Mouse (Mus musculus) kidney, postnatal 25 days (tissue): ENCODE data around the gene Usp44.
"Not testable (repeated sequence)": the region's sequence is repeated elsewhere in the genome, so short reads cannot be mapped to it uniquely, and the experiment has no call there.

ENCODE experiments used
- DNase-seq, 2 experiments: peaks; one replicate each; pipeline ENCODE4 v3.0.0; 2021; ENCODE audit warnings: mixed read lengths in 2 of 2

Gene Usp44

DNA sequence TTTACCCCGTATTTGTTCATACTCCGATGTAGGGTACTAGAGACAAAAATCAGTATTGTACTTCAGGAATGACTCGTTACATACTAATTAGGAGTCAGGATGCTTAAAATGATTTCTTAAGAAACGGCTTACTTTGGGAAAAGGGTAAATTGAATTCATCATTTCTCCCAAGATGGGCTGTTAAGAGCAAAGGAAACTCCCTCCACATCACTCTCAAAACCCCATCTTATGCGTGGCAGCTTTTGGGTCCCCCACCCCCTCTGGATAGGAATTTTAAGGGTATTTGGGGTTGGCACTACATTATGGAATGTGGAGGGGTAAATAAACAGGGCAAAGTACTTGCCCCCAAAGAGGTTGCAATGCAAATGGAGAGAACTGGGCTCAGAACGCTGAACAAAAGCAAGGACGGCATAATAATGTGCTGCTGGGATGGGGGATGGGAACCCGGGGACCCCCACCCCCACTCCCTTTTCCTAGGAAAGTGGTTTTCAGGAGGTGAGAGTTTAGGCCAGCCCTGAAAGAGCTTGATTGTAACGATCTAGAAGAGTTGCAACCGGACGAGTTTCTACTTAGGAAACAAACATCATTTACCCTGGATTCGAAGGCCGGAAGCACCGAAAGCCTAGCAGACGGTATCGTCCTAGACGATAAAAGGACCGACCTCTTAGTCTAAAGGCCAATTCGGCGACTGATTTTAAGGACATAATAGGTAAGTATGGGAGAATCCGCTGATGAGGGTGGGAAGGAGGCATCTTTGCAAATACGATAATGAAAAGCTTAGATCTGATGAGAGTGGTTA, at the start of gene Usp44:
Gene Usp44, plus strand, starts transcription at position 625 of the 799 bp plus-strand sequence.
- no peak for DNase-seq

DNA sequence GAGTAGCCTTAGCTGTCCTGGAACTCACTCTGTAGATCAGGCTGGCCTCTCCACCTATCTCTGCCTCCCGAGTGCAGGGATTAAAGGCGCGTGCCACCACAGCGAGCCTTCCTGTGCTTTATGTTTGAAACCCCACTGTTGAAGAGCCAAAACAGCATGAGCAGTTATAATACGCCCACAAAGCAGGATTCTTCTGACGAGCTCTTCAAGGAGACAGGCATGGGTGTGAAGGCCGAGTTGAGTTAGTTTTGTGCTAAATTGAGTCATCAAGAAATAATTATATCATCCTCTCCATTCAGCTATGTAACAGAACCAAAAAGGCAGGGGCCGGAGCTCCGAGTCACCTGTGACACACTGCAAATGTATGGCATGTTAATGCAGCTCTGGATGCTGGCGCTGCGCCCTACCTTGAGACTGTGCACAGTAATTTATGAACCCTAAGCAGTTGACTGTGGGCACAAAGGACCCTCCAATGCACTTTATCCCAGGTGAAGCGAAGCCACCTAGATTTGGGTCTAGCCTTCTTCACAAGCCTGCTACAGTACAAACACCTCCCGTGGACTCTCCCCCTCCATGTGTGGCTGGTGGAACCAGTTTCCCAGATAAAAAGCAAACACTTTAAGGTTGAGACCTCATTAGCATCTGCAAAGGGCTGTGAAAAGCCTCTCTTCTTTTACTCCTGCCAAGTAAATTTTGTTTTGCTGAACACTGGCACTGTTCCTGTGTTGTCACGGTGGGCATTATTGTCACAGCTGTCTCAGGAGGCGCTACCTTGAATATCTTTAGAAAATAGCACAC, 47.9 kb upstream of the Usp44 start:
- DNase-seq = no peak

DNA sequence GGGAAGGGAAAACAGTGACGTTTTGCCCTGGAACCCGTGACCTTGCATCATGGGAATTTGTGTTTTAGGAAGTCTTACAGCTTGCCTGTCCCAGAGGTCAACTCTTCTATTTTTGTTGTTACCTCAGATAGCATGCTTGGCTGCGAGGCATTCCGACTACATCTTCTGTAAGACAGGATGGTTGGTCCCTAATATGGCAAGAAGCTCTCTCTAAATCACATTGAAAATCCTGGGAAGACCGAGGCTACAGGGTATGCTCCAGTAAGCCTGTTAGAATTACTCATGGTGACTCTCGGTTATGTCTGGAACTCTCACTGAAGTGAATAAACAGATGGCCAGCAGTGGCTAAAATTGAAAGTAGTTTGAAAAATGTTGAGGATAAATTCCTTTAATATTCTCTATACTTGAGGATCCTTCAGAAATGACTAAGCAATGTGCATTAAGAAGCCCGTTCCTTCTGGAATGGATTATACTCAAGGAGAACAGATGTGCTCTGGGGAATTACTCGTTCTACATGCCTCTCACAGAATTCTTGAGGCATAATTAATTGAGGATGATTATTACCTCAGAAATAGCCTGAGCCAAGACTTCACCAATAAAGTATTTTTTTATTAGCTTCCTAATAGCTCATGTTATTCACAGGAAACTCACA, 31.5 kb upstream of the Usp44 start:
- no peak for DNase-seq

DNA sequence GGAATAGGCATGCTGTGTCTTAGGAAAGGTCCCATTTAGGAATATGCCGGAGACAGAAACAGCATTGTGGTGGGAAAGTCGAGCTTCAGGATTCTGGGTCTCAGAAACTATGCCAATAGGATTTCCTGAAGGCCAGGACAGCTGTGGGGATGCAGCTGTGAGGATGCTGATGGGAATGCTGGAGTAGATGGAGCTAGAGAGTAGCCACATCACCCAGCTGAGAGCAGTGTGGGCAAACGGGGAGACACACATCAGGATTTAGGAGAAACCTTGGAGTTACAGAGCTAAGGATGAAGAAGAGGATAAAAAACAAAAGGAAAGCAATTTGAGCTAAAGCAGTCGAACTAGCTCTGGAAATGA, 31.0 kb upstream of the Usp44 start:
- DNase-seq = no peak

DNA sequence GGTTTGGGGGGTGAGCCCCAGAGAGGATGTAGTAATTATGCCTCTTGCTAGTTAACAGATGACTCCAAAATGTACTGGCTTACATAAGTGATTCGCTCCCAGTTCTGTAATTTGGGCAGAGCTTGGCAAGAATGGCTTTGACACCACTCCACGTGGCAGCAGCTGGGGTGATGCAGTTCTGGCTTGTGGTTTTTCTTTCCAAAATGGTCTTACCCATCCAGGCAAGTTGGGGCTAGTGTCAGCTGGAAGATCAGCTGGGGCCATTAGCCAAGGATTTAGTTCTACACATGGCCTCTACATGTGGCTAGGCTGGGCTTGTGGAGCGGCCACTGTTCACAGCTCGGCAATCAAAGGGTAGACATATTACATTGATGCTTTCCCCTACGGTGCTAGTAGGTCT, 30.5 kb upstream of the Usp44 start:
- DNase-seq = no peak

DNA sequence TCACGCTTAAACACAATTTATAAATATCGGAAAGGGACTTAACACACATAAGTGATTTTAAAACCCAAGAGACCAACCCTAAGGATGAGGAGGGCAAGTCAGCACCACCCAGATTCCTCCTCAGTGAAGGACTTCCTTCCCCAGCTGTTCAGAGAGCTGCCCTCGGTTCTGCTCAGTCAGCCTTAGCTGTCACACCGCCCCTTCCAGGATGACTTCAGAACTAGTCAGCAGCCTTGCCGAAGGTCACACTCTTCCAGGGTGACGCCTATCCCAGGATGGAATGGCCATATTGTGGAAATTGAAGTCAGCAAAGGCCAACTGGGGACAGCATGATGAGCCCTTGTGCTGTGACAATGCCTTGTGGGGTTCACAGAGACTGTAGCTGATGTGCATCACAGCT, 28.2 kb upstream of the Usp44 start:
- DNase-seq = no peak

DNA sequence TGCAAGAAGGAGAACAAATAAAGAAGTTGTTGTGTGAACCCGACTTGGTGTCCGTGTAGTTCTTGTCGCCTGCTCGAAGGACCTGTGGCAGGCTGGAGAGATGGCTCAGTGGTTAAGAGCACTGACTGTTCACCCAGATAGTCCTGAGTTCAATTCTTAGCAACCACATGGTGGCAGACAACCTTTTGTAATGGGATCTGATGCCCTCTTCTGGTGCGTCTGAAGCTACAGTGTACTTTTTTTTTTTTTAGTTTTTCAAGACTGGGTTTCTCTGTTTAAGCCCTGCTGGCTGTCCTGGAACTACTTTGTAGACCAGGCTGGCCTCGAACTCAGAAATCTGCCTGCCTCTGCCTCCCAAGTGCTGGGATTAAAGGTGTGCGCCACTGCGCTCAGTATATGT, 21.9 kb upstream of the Usp44 start:
- not testable (repeated sequence) for DNase-seq

DNA sequence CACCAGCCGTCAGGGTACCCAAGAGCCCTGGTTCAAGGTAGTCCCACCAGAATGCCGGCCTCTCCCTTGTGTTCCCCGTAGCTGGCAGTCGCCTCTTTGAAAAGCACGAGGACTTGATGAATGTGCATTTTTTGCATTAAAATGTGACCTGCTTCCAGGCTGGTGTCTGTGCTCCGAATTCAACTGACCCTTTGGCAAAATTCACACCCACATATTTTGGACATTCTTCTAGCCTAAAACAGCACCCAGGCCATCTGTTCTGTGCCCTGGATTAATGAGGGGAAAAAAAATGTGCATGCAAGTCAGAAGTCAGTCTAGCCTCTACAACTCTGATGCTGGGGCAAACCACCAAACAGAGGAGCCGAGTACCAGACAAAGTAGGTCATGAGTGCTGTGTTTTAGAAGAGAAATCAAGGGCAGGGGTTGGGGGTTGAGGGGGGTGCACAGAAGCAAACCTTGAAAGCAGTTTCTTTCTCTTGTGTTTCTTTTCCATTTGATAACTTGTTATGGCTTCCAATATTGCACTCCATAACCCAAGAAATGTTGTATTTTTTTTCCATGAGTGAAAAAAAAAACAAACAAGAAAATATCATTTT, 20.7 kb upstream of the Usp44 start:
- DNase-seq = no peak

DNA sequence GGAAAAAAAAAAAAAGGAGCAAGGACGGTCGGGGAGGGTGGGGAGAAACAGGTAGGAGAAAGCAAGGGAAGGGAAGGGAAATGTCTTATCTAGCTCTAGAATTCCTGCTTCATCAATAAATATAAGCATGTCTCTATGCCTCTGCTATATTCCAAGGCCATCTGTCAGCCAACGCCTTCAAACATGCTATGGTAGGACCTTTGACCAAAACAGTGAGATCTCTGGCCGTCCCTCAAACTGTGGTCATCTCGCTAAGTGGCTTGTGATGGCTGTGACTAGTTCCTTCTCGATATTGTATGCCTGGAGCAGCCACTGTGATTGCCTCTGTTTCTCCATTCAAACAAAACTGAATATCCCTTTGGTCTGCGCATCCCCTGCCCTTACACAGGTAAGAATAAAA, 19.3 kb upstream of the Usp44 start:
- DNase-seq = no peak

DNA sequence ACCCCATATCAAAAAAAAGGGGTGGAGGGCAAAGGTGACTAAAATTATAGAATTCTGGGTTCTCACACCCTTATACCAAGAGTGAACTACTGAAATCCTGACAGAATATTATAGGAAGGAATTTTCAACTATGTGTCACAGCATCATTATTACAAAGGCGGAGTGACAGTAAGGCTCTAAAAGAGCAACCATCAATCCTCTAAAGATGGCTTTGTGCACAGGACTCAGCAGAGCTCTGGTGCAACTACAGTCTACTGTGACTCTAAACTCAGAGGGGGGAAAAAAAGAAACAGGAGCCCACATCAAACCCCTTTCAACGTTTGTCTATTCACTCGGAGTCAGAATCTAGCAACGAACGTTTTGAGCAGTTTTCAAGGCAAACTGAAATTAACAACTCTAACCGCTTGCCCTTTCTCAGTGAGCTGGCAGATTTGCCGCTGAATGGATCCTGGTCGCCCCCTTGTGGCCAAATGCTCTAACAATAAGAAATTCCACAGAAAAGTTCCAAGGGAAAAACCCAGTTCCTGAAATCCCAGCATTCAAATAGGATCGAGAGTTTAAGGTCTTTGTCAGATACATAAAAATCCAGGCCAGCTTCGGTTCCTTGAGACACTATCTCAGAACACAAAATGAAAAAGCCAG, 18.5 kb upstream of the Usp44 start:
- DNase-seq = peak; percentile 62 to 85

DNA sequence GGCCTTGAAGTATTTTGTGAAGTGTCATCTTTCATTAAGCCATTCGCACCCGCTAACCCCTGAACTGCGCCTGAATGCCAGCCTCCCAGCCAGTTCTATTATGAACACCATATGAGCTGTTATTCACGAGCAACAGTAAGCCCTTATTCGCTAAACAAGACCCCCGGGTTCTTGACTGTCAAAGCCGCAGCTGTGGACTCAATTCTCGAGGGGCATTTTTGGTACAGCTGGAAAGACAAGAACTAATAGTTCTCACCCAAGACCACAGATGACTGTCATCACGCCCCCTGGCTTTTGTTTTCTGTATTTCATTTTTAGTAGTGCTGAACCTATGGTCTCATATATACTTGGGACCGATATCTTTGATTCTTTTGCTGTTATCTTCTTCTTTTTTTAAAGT, 17.6 kb upstream of the Usp44 start:
- no peak for DNase-seq

DNA sequence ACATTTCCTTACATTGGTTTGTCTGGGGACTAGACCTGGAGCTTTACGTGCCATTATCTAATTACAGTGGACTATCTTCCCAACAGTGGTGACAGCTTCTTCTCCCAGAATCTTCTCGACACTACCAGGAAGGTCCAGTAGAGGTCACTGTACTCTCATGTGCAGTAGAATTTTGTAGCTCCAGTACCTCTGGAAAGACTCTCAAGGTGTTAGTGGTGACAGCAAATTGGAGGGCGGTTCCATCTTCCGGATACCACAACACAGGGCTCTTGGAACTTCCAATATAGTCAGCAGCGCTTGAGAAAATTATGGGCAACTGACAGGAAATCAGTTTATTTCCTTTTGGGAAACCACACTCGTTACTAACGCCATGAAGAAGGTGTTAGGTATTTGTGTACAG, 12.7 kb upstream of the Usp44 start:
- peak; percentile 46 to 87 for DNase-seq

DNA sequence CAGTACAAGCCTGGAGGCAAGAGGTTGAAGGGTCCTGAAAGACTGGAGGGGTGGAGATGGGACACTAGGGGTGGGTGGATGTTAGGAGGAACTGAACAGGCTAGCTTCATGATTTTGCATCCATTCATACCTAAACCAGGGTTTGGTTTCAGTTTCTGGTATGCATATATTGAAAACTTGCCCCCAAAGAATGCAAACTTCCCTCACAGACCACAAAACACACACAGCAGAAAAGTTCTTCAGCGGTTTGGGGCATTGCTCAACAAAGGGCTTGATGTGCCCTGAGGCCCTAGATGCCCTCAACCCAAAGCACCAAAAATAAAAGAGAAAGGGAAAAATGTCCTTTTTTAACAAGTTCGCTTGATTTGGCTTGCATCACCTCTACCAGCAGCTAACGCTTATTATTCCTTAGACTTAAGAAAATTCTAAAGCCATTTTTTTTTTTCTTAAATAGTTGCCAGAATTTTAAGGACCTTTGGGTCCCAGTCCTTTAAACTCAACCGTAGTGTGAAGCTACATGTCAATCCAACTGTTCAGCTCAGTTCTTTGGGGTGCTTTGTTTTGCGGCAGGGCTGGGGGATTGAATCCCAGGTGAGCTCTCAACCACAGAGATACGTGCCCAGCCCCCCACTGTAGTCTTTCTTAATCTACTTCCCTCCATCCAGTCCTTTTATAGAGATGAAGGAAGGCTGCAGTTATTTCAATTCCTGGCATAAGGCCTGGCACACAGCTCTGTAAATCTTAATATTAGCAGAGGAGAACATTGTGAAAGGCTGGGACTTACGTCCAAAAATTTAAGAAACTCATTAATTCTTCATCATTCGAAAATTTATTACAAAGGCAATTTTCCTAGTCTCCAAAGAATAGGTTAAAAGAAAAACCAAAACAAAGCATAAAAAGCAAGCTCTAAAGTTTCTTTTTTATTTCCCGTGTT, 1.2 kb upstream of the Usp44 start:
- DNase-seq = no peak

DNA sequence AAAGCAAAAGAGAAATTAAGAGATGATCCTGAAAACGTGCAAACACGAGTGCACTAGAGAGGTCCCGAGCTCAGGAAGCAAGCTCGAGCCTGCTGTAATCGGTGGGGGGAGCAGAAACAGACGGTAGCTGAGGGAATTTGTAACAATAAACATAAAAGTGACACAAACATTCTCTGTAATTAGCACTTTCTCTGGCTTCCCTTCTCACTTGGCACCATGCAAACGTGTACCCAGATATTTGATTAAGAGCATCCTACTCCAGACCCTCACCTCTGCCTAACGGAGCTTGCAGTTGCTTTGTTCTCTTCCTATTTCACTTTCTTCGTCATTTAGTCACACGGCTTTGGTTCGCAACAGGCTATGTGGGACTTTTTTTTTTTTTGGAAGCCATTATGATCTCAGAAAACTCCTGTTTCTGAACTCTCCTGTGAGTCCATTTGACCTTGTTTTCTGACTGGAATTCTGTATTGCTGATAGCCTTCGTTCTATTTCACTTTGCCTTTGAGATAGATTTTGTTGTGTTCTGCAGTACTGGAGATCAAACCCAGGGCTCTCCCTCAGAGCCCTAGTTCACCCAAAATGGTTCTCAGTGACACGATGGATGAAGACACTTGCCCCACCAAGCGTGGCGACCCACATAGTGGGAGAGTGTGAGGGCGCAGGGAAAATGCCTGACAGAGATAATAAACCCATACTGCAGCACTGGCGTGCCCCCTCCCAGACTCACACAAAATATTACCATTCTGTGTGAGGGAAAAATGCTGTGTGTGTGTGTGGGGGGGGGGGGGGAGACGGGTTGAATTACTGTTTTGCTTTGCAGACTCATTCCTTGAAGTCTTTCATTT, 597 bp downstream of the Usp44 start:
- DNase-seq = no peak

DNA sequence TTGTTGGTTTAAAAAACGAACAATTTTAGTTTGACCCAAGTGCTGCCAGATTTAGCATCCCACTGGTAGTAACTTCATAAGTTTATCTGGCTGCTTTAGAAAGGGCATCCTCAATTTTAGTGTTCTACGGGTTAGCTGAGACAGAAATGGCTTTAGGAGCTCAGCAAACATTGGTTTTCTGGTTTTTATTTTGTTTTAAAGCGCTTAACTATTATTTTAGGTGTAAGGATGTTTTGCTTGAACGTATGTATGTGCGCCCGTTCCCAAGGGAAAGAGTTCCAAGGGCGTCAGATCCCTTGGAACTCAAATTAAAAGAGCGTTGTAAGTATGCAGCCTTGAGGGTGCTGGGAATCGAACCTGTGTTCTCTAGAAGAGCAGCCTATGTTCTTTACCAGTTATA, 1.5 kb downstream of the Usp44 start:
- no peak for DNase-seq

DNA sequence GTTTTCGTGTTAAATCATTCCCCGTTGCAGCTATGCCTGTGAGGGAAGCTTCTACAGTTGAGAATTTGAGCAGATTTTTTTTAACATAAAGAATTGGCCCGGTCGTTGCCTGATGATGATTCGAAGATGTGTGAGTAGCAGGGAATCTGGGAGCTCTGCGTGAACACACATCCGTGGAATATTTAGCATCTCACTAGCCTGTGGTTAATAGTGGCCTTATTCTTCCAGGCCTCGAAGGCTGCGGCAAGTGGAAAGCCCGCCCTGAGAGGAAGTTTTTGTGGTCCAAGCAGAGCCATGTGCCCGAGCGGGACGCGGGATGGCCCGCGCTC, 2.0 kb downstream of the Usp44 start:
- no peak for DNase-seq

DNA sequence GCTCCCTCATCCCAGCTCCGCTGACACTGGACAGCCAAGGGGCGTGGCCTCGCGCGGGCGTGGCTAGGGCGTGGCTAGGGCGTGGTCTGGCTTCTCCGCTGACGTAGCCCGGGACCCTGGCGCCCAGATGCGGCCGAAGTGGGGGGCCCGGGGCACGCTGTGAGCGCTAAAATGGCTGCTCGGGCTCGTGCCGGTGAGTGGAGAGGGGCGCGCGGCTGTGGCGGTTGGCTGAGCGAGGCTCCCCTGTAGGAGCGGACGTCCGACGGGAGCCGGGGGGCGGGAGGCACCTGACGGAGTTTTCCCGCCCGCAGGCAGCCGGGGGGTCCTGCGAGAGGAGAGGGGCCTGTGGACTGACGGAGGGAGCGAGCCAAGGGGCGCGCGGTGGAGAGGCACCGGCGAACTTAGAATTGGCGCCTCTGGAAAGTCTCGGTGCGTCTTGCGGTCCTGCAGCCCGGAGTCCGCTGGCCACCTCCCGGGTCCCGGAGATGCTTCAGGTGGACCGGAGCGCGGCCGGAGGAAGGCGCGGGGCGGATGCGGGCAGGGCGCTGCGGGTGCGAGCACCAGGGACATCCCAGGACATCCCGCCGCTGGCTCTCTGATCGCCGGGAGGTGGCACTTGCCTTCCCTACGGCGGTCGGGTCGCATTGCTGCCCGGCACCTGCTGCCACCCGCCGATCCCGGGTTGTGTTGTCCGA, 2.5 kb downstream of the Usp44 start:
- peak; percentile 56 to 69 for DNase-seq

DNA sequence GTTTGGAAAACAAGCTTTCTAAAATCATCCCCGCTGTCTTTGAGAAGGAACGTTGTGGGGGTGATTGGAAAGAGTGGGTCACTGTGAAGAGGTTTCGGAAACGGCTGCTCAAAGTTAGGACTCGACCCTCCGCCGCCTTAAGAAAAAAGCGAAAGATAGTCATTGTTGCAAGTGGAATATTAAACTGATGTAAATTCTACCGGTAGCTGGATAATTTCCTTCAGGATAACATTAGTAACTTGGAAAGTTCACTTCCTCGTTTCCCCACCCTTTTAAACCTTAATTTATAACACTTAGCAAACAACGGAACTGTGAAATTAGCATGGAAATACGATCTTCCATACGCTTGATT, 3.0 kb downstream of the Usp44 start:
- DNase-seq = no peak

DNA sequence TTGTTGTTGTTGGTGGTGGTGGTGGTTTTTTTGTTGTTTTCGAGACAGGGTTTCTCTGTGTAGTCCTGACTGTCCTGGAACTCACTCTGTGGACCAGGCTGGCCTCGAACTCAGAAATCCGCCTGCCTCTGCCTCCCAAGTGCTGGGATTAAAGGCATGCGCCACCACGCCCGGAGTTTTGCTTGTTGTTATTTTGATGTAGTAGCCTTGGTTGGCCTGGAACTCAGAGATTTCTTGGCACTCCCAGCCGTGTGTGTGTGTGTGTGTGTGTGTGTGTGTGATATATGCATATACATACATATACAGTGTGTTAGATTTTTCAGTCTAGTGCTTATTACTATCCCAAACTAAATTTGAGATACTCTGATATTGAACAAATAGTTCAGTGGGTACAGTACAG, 3.8 kb downstream of the Usp44 start:
- DNase-seq = not testable (repeated sequence)

DNA sequence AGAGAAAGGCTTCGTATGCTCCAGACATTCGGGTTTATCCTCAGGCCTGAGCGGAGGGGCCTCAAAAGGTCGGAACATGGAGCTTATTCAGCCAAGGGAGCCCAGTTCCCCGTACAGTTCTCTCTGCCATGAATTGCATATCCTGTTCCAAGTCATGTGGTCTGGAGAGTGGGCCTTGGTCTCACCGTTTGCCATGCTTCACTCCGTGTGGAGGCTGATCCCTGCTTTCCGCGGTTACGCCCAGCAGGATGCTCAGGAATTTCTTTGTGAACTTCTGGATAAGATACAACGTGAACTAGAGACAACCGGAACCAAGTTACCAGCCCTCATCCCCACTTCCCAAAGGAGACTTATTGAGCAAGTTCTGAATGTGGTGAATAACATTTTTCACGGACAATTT, 15.4 kb downstream of the Usp44 start:
- no peak for DNase-seq
